Mouse (Mus musculus) embryo, embryonic 11 days (tissue): ENCODE data around the gene Skp1a.
A peak's percentile ranks its signal among the peaks of the same experiment; 100 is the strongest.

Experiments used
- DNase-seq: peaks from one replicate; pipeline ENCODE4 v3.0.0-alpha.2; 2015

The Skp1a gene

GRCm38 (mm10) chr11:52278991-52279390, 47.2 kb downstream of the Skp1a start:
- no peak for DNase-seq

- DNase-seq: no peak
These were observed 47.9 kb downstream of the Skp1a start for GRCm38 (mm10) chr11:52279611-52280145.

GRCm38 (mm10) chr11:52280566-52281455, 49.0 kb downstream of the Skp1a start:
- no peak for DNase-seq

DNA sequence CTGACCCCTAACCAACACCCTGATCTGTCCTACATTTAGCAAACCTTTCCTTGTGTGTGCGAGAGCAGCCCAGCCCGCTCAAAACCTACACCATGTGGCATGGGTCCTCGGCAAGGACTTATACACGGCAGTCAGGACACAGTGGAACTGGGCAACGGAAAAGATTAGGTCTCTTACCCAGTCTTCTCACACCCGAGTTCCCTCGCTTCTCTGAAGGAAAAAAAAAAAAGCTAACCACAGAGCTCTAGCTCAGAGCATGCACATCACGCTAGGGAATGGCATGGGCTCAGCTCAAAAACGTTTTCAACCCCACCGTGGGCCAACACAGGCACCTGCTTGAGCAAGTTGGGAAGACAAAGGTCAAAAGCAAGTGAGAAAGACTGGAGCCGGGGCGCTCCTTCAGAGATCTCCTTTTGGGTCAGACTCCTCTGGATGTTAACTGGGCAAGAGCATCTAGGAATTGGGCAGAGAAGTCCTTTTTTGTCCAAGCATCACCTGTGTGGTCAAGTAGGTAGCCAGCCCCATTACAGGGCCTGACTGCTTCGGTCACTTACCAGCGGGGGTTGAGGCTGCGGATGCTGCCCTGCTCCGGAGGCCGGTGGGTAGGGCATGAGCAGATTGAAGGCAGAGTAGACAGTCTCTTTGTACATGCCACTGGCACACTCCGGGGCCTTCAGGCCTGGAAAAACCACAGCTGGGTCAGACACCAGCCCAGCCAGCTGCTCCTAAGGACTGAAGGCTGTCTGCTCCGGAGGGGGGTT, 50.0 kb downstream of the Skp1a start:
- no peak for DNase-seq

- peak; percentile 59 for DNase-seq
These were observed 50.6 kb downstream of the Skp1a start for GRCm38 (mm10) chr11:52282420-52282773.

DNA sequence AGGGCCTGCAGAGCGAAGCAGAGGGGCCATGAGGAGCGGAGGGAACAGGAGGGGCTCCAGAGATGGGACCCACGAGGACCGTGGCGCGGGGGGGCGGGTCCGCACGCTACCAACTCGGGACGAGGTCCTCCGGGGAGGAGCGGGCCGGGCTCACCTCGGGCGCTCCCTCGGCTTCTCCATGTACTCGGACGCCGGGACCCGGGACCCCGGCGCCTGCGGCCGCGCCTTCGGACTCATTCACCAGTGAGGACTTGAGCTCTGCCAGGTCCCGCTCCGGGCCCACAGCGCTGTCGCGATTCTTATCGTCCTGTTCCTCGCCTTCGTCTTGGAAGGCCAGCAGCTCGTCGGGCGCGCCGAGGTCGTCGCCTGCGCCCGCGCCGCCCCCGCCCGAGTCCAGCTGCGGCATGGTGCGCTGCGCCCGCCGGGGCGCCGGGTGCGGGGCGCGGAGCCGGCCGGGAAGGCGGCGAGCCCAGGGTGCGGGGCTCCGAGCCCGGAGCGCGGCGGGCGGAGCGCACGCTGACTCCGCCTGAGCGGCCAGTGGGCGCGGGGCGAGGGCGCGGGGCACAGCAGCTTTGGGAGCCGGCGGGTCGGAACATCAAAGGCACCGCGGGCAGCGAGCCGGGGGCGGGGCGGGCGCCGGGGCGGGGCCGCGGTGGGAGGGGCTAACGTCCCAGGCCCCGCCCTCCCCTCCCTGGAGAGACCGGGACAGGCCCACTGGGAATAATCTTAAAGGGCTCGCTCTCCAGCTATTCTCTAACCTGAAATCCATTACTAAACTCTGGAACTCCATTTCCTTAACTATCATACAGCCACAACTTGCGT, 51.2 kb downstream of the Skp1a start, which contains the start of gene Tcf7:
Tcf7 (minus strand) TSS at position 241 of the 822 bp plus-strand sequence.
- peak; percentile 86 for DNase-seq

GRCm38 (mm10) chr11:52283596-52284571, 52.1 kb downstream of the Skp1a start:
- DNase-seq: peak; percentile 73

- DNase-seq: peak; percentile 37
These were observed 54.6 kb downstream of the Skp1a start for GRCm38 (mm10) chr11:52286301-52286957.

DNA sequence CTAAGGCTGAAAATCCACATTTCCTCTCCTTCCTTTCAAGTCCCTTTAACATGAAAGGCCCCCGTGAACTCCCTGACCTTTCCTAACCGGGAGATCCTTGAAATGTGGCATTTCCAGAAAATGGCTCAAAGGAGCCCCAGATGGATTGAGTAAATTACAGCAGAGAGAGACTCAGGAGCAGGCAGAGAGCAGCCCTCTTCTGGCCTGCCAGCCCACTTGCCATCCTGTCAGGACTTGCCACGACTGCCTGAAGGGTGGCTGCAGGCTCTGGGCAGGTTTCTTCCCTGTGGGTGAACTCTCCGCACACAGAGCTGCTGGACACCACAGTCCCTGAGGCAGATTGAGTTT, 55.1 kb downstream of the Skp1a start:
- DNase-seq: peak; percentile 66

GRCm38 (mm10) chr11:52292346-52292745, 60.6 kb downstream of the Skp1a start:
- no peak for DNase-seq

DNA sequence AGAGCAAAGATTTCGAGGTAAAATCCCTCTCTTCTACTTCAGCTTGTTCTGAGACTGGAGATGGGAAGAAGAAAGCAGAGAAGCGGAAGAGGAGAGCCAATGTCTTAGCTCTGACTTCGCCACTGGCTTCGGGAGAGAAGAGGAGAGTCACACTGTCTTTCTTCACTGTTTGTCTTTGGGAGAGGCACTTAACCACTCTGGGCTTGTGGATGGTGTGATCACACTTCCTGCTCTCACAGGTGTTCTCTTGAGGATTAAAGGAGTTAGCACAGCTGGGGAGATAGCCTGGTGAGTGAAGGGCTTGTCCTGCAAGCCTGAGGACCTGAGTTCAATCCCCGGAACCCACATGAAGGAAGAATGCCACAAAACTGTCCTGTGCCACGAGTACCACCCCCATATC, 61.1 kb downstream of the Skp1a start:
- DNase-seq: no peak

- DNase-seq: no peak
These were observed 62.3 kb downstream of the Skp1a start for GRCm38 (mm10) chr11:52294103-52294502.
